8 mouse cellular contexts compared by ENCODE assay signal in genomic region chr7:64021241-64022108, GRCm38 (mm10).
DNase-seq lines count a peak whose midpoint lies in the region; ATAC-seq lines count a peak whose summit lies in the region.

No protein-coding gene starts in this region.

- no peak overlapping the region for H3K27ac ChIP-seq in liver, embryonic 11.5 days (ENCODE audit: low read depth, low read length)

- H3K27me3 ChIP-seq in liver, embryonic 11.5 days (replicated peaks; ENCODE audit: control insufficient read depth, insufficient read depth, low read length) = no peaks in the 10 kb centered on the region

- peaks cover 13% of the 10 kb centered on the region; the same call in 1 of the 2 replicates for H3K4me1 ChIP-seq in liver, embryonic 11.5 days (replicated peaks; ENCODE audit: control insufficient read depth, insufficient read depth, low read length)

- H3K36me3 ChIP-seq in liver, embryonic 11.5 days (ENCODE audit: control insufficient read depth, insufficient read depth, low read length) = no peaks in the 10 kb centered on the region

- H3K4me3 ChIP-seq in liver, embryonic 11.5 days (ENCODE audit: low read depth, low read length) = no peak overlapping the region

- no peaks in the 10 kb centered on the region for H3K9me3 ChIP-seq in liver, embryonic 11.5 days (ENCODE audit: control insufficient read depth, low read length)

- H3K4me2 ChIP-seq in liver, embryonic 11.5 days = no peak overlapping the region

- H3K9ac ChIP-seq in liver, embryonic 11.5 days (ENCODE audit: low read depth, low read length) = no peak overlapping the region

- intact Hi-C loops in left cerebral cortex, postnatal 4 days (cut with DNase I) = no loop called here

- no peak for ATAC-seq in liver, embryonic 11.5 days (replicated peaks; ENCODE audit: low FRiP score)
- ATAC-seq in monocyte, adult 5-6 weeks (replicated peaks; ENCODE audit: insufficient number of reproducible peaks, low FRiP score, low TSS enrichment, poor library complexity, severe bottlenecking) = no peak

- WGBS in liver, embryonic 11.5 days = 74% methylated on average over 9 of the region's 9 CpGs

- DNase-seq in kidney, postnatal 10 days = peak; percentile 41
- no peak for DNase-seq in kidney, adult 18-20 months
- DNase-seq in cerebellum, adult 11-12 months = peak; percentile 76
- peak; percentile 64 to 76 for DNase-seq in frontal cortex, postnatal 36 days (ENCODE audit: low spot score in 2 of 2)
- DNase-seq in left cerebral cortex, postnatal 4 days = peak; percentile 49
- DNase-seq in right cerebral cortex, postnatal 14 days = peak; percentile 46
- DNase-seq in liver, embryonic 11.5 days (ENCODE audit: low spot score) = no peak

Comparison
In these comparisons a context has a peak if more than half of its experiments do, and no peak if none do; other contexts are left out.
1. DNase-seq: peak in kidney, postnatal 10 days (single experiment), cerebellum, adult 11-12 months (single experiment), frontal cortex, postnatal 36 days (2 of 2), left cerebral cortex, postnatal 4 days (single experiment) and right cerebral cortex, postnatal 14 days (single experiment); none in kidney, adult 18-20 months (single experiment) and liver, embryonic 11.5 days (single experiment).